In the genomic region with DNA sequence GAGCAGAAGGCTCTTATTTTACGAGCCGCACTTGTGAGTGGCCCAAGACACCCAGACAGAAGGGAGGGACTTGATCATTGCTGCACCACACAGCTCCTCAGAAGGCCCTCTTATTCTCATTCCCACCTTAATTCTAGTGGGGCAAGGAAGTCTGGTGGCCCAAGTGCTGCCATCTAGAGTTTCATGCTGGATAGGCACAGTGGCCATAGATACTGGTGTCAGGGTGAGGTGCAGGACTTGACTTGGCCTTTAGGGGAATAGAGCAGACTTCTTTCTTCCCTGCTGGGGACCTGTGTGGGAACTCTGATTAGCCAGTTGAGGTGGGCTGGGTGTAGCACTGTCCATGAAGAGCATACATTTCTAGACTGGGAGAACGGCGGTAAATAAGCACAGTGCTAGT, we compare ENCODE assay signal across 10 mouse cellular contexts. TPM values are rescaled to one million over a fixed set of nuclear protein-coding genes. Genes with fewer than 3 reads are reported as not detected.
DNase-seq lines count a peak whose midpoint lies in the region; ATAC-seq and TF ChIP-seq lines count a peak whose summit lies in the region.
"Had no signal": no experiment of that assay in that cellular context is flagged by ENCODE, and none has a peak within 500 bp of the region (broad histone marks: within the 10 kb centered on the region; RNA-seq: fewer than 3 reads in every experiment).

No protein-coding gene starts in this region.

- peak; percentile 67 for TF ChIP-seq CTCF in intestine, postnatal 0 days (IDR thresholded peaks at IDR 0.05; ENCODE audit: low read depth)

- intact Hi-C loops in left cerebral cortex, postnatal 36 days (cut with DNase I), result no loop called here
- intact Hi-C loops in heart, postnatal 36 days (cut with DNase I), result no loop called here

- DNase-seq in neural tube, embryonic 11.5 days (ENCODE audit: low spot score), result peak; percentile 20
- DNase-seq in thymus, postnatal 25 days, result peak; percentile 44
- DNase-seq in left cerebral cortex, postnatal 36 days (ENCODE audit: low spot score in 2 of 2), result no peak
- no peak for DNase-seq in heart, postnatal 4 days
- no peak for DNase-seq in heart, postnatal 36 days
- DNase-seq: kidney, postnatal 4 days had no signal

- H3K9ac ChIP-seq in neural tube, embryonic 11.5 days (ENCODE audit: low read length), result no peak overlapping the region
- H3K9ac ChIP-seq in neural tube, embryonic 15.5 days (replicated peaks), result no peak overlapping the region
- H3K9ac ChIP-seq in intestine, postnatal 0 days (ENCODE audit: low read depth, low read length), result no peak overlapping the region
- H3K9ac ChIP-seq: midbrain, embryonic 12.5 days had no signal

- ATAC-seq in neural tube, embryonic 11.5 days (ENCODE audit: insufficient read depth, low FRiP score, low TSS enrichment), result no peak
- ATAC-seq in neural tube, embryonic 15.5 days (ENCODE audit: low FRiP score), result no peak
- ATAC-seq in activated CD4-positive, CD25-positive, alpha-beta regulatory T cell, adult 4 months, result peak; percentile 85
- no peak for ATAC-seq in intestine, postnatal 0 days

- H3K9me3 ChIP-seq in neural tube, embryonic 11.5 days (ENCODE audit: control insufficient read depth, low read length), result no peaks in the 10 kb centered on the region
- no peaks in the 10 kb centered on the region for H3K9me3 ChIP-seq in neural tube, embryonic 15.5 days (replicated peaks)
- H3K9me3 ChIP-seq in intestine, postnatal 0 days (ENCODE audit: control insufficient read depth), result no peaks in the 10 kb centered on the region
- H3K9me3 ChIP-seq: midbrain, embryonic 12.5 days had no signal

- H3K36me3 ChIP-seq in neural tube, embryonic 11.5 days (ENCODE audit: control insufficient read depth, insufficient read depth, low read length), result peaks cover 20% of the 10 kb centered on the region
- H3K36me3 ChIP-seq in neural tube, embryonic 15.5 days, result peaks cover 34% of the 10 kb centered on the region
- H3K36me3 ChIP-seq in intestine, postnatal 0 days (ENCODE audit: control insufficient read depth, insufficient read depth), result peaks cover 65% of the 10 kb centered on the region

- no peaks in the 10 kb centered on the region for H3K27me3 ChIP-seq in neural tube, embryonic 11.5 days (ENCODE audit: control insufficient read depth, insufficient read depth, low read length)
- H3K27me3 ChIP-seq in neural tube, embryonic 15.5 days (replicated peaks), result no peaks in the 10 kb centered on the region
- no peaks in the 10 kb centered on the region for H3K27me3 ChIP-seq in intestine, postnatal 0 days (replicated peaks; ENCODE audit: control insufficient read depth, insufficient read depth, low read length)
- H3K27me3 ChIP-seq: midbrain, embryonic 12.5 days had no signal

- no peak overlapping the region for H3K27ac ChIP-seq in neural tube, embryonic 11.5 days (ENCODE audit: low read depth, low read length)
- H3K27ac ChIP-seq in neural tube, embryonic 15.5 days (replicated peaks), result no peak overlapping the region
- no peak overlapping the region for H3K27ac ChIP-seq in intestine, postnatal 0 days (ENCODE audit: low read depth, low read length)
- H3K27ac ChIP-seq: midbrain, embryonic 12.5 days had no signal

- no peak overlapping the region for H3K4me3 ChIP-seq in neural tube, embryonic 11.5 days (ENCODE audit: low read depth, low read length)
- H3K4me3 ChIP-seq in neural tube, embryonic 15.5 days (replicated peaks), result no peak overlapping the region
- H3K4me3 ChIP-seq in intestine, postnatal 0 days (ENCODE audit: low read depth, low read length), result no peak overlapping the region
- H3K4me3 ChIP-seq: midbrain, embryonic 12.5 days had no signal

- no peaks in the 10 kb centered on the region for H3K4me1 ChIP-seq in neural tube, embryonic 11.5 days (ENCODE audit: control insufficient read depth, insufficient read depth, low read length)
- H3K4me1 ChIP-seq in neural tube, embryonic 15.5 days, result no peaks in the 10 kb centered on the region
- H3K4me1 ChIP-seq in intestine, postnatal 0 days (replicated peaks; ENCODE audit: control insufficient read depth, insufficient read depth, low read length), result no peaks in the 10 kb centered on the region
- H3K4me1 ChIP-seq: midbrain, embryonic 12.5 days had no signal

- 96% methylated on average over 4 of the region's 4 CpGs for WGBS in neural tube, embryonic 11.5 days
- 97% methylated on average over 4 of the region's 4 CpGs for WGBS in neural tube, embryonic 15.5 days
- WGBS in intestine, postnatal 0 days, result 97% methylated on average over 4 of the region's 4 CpGs

- no peak overlapping the region for H3K4me2 ChIP-seq in neural tube, embryonic 11.5 days (ENCODE audit: low read depth)
- H3K4me2 ChIP-seq in neural tube, embryonic 15.5 days, result no peak overlapping the region
- H3K4me2 ChIP-seq in intestine, postnatal 0 days (replicated peaks; ENCODE audit: low read depth), result no peak overlapping the region
- H3K4me2 ChIP-seq: midbrain, embryonic 12.5 days had no signal

RNA-seq across cellular contexts. Expression of gene Ddx11, which starts 7.9 kb away (rescaled TPM):
- 16.0 and 16.9 TPM in 2 replicates for polyA plus RNA-seq in neural tube, embryonic 11.5 days (2014; fragmentation: Nextera tagmentation; extraction: Ambion mirVana)
- polyA plus RNA-seq in neural tube, embryonic 15.5 days (2015; fragmentation: Nextera tagmentation; extraction: Ambion mirVana), result 6.1 and 7.5 TPM in 2 replicates
- 10 to 100 TPM; 11.8 to 13.5 TPM for polyA plus RNA-seq in activated CD4-positive, CD25-positive, alpha-beta regulatory T cell, adult 4 months (2017; shearing (Covaris generic))
- polyA plus RNA-seq in intestine, postnatal 0 days (2015; fragmentation: Nextera tagmentation; extraction: Ambion mirVana), result 1.7 and 2.1 TPM in 2 replicates
- total RNA-seq in left cerebral cortex, postnatal 36 days (2021), result 1 to 10 TPM; 1.2 to 1.9 TPM
- 1 to 10 TPM; 7.7 to 8.9 TPM for total RNA-seq in heart, postnatal 4 days (2021)
- 1 to 10 TPM in 1 of 2 experiments, under 1 TPM in 1; 0.89 to 1.1 TPM for total RNA-seq in heart, postnatal 36 days (2021)

RNA-seq across cellular contexts. Expression of gene Washc1, which starts 19.9 kb away (rescaled TPM):
- polyA plus RNA-seq in neural tube, embryonic 11.5 days (2014; fragmentation: Nextera tagmentation; extraction: Ambion mirVana), result 31.1 and 31.5 TPM in 2 replicates
- polyA plus RNA-seq in neural tube, embryonic 15.5 days (2015; fragmentation: Nextera tagmentation; extraction: Ambion mirVana), result 46.8 and 48.4 TPM in 2 replicates
- polyA plus RNA-seq in activated CD4-positive, CD25-positive, alpha-beta regulatory T cell, adult 4 months (2017; shearing (Covaris generic)), result 10 to 100 TPM; 27.9 to 32.7 TPM
- 24.8 and 27.6 TPM in 2 replicates for polyA plus RNA-seq in intestine, postnatal 0 days (2015; fragmentation: Nextera tagmentation; extraction: Ambion mirVana)
- 10 to 100 TPM; 43.3 to 44.5 TPM for total RNA-seq in left cerebral cortex, postnatal 36 days (2021)
- 10 to 100 TPM; 25.1 to 26.7 TPM for total RNA-seq in heart, postnatal 4 days (2021)
- total RNA-seq in heart, postnatal 36 days (2021), result 10 to 100 TPM; 21.6 to 26.7 TPM

RNA-seq across cellular contexts. Expression of gene Ndufv2, which starts 29.9 kb away (rescaled TPM):
- polyA plus RNA-seq in neural tube, embryonic 11.5 days (2014; fragmentation: Nextera tagmentation; extraction: Ambion mirVana), result 321 and 347 TPM in 2 replicates
- 419 and 432 TPM in 2 replicates for polyA plus RNA-seq in neural tube, embryonic 15.5 days (2015; fragmentation: Nextera tagmentation; extraction: Ambion mirVana)
- polyA plus RNA-seq in activated CD4-positive, CD25-positive, alpha-beta regulatory T cell, adult 4 months (2017; shearing (Covaris generic)), result 100 to 1,000 TPM; 255 to 259 TPM
- polyA plus RNA-seq in intestine, postnatal 0 days (2015; fragmentation: Nextera tagmentation; extraction: Ambion mirVana), result 421 and 453 TPM in 2 replicates
- 100 to 1,000 TPM; 224 to 227 TPM for total RNA-seq in left cerebral cortex, postnatal 36 days (2021)
- 100 to 1,000 TPM; 846 to 878 TPM for total RNA-seq in heart, postnatal 4 days (2021)
- 1,000 to 10,000 TPM; 1,205 to 1,266 TPM for total RNA-seq in heart, postnatal 36 days (2021)

RNA-seq across cellular contexts. Expression of gene Ankrd12, which starts 54.3 kb away (rescaled TPM):
- polyA plus RNA-seq in neural tube, embryonic 11.5 days (2014; fragmentation: Nextera tagmentation; extraction: Ambion mirVana), result 33.2 and 34.7 TPM in 2 replicates
- 145 and 169 TPM in 2 replicates for polyA plus RNA-seq in neural tube, embryonic 15.5 days (2015; fragmentation: Nextera tagmentation; extraction: Ambion mirVana)
- 100 to 1,000 TPM; 111 to 127 TPM for polyA plus RNA-seq in activated CD4-positive, CD25-positive, alpha-beta regulatory T cell, adult 4 months (2017; shearing (Covaris generic))
- 21.9 and 24.8 TPM in 2 replicates for polyA plus RNA-seq in intestine, postnatal 0 days (2015; fragmentation: Nextera tagmentation; extraction: Ambion mirVana)
- 100 to 1,000 TPM; 217 to 219 TPM for total RNA-seq in left cerebral cortex, postnatal 36 days (2021)
- total RNA-seq in heart, postnatal 4 days (2021), result 10 to 100 TPM; 14.1 to 16.2 TPM
- 10 to 100 TPM; 23.4 to 27.9 TPM for total RNA-seq in heart, postnatal 36 days (2021)

Comparison
In these comparisons a context has a peak if more than half of its experiments do, and no peak if none do; other contexts are left out.
1. DNase-seq: peak in neural tube, embryonic 11.5 days (single experiment) and thymus, postnatal 25 days (single experiment); none in left cerebral cortex, postnatal 36 days (0 of 2), heart, postnatal 4 days (single experiment) and heart, postnatal 36 days (0 of 2).